Mouse (Mus musculus): ENCODE measurements around the gene Spen.
"Not testable (repeated sequence)": the region's sequence is repeated elsewhere in the genome, so short reads cannot be mapped to it uniquely, and the experiment has no call there.

Gene Spen

GRCm38 (mm10) chr4:141538408-141539212 is at the start of gene Spen:
Gene Spen (minus strand): TSS chr4:141538597.
- peak; percentile 96 for DNase-seq (ENCODE audit: low read depth)

- DNase-seq (ENCODE audit: low read depth) = peak; percentile 78
These were observed 45.5 kb upstream of the Spen start for GRCm38 (mm10) chr4:141583919-141584318.

- DNase-seq (ENCODE audit: low read depth) = no peak
These were observed 42.7 kb upstream of the Spen start for GRCm38 (mm10) chr4:141581051-141581450.

GRCm38 (mm10) chr4:141578833-141579232 is 40.4 kb upstream of the Spen start:
- no peak for DNase-seq (ENCODE audit: low read depth)

- peak; percentile 43 for DNase-seq (ENCODE audit: low read depth)
These were observed 38.5 kb upstream of the Spen start for GRCm38 (mm10) chr4:141576877-141577276.

GRCm38 (mm10) chr4:141576404-141576803 is 38.0 kb upstream of the Spen start:
- no peak for DNase-seq (ENCODE audit: low read depth)

GRCm38 (mm10) chr4:141574789-141575702 is 36.6 kb upstream of the Spen start:
- DNase-seq (ENCODE audit: low read depth) = peak; percentile 87

GRCm38 (mm10) chr4:141573359-141573966 is 35.1 kb upstream of the Spen start:
- DNase-seq (ENCODE audit: low read depth) = no peak

GRCm38 (mm10) chr4:141572668-141573358 is 34.4 kb upstream of the Spen start:
- DNase-seq (ENCODE audit: low read depth) = no peak

GRCm38 (mm10) chr4:141571934-141572333 is 33.5 kb upstream of the Spen start:
- DNase-seq (ENCODE audit: low read depth) = no peak

GRCm38 (mm10) chr4:141571337-141571739 is 32.9 kb upstream of the Spen start:
- DNase-seq (ENCODE audit: low read depth) = no peak

GRCm38 (mm10) chr4:141570821-141571220 is 32.4 kb upstream of the Spen start:
- no peak for DNase-seq (ENCODE audit: low read depth)

GRCm38 (mm10) chr4:141570004-141570403 is 31.6 kb upstream of the Spen start:
- no peak for DNase-seq (ENCODE audit: low read depth)

GRCm38 (mm10) chr4:141568966-141569365 is 30.6 kb upstream of the Spen start:
- DNase-seq (ENCODE audit: low read depth) = no peak

- not testable (repeated sequence) for DNase-seq (ENCODE audit: low read depth)
These were observed 28.8 kb upstream of the Spen start for GRCm38 (mm10) chr4:141567174-141567573.

- DNase-seq (ENCODE audit: low read depth) = no peak
These were observed 27.8 kb upstream of the Spen start for GRCm38 (mm10) chr4:141566187-141566586.

- DNase-seq (ENCODE audit: low read depth) = no peak
These were observed 26.9 kb upstream of the Spen start for GRCm38 (mm10) chr4:141565325-141565724.

- DNase-seq (ENCODE audit: low read depth) = no peak
These were observed 26.3 kb upstream of the Spen start for GRCm38 (mm10) chr4:141564660-141565059.

GRCm38 (mm10) chr4:141564209-141564608 is 25.8 kb upstream of the Spen start:
- no peak for DNase-seq (ENCODE audit: low read depth)

- DNase-seq (ENCODE audit: low read depth) = no peak
These were observed 23.9 kb upstream of the Spen start for GRCm38 (mm10) chr4:141562281-141562680.

- not testable (repeated sequence) for DNase-seq (ENCODE audit: low read depth)
These were observed 23.0 kb upstream of the Spen start for GRCm38 (mm10) chr4:141561331-141561919.
